Mouse (Mus musculus) retina, embryonic 14.5 days (tissue): ENCODE data around the gene Grid2.

Source experiments
- DNase-seq: peaks from one replicate; pipeline ENCODE4 v3.0.0-alpha.2; 2015; ENCODE audit warnings: low spot score

The Grid2 gene

DNA sequence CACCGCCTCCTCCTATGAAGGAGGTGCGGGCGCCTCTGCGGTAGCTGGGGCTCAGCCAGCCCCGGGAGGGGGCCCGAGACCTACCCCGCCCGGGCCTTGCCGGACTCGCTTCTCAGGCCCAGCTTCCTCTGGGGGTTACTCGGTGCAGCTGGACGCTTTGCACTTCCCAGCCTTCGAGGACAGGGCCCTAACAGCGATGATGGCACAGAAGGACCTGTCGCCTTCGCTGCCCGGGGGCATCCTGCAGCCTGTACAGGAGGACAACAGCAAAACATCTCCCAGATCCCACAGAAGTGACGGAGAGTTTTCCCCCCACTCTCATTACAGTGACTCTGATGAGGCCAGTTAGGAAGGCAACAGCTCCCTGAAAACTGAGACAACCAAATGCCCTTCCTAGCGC lies 1474.4 kb downstream of the Grid2 start:
- DNase-seq: no peak

DNA sequence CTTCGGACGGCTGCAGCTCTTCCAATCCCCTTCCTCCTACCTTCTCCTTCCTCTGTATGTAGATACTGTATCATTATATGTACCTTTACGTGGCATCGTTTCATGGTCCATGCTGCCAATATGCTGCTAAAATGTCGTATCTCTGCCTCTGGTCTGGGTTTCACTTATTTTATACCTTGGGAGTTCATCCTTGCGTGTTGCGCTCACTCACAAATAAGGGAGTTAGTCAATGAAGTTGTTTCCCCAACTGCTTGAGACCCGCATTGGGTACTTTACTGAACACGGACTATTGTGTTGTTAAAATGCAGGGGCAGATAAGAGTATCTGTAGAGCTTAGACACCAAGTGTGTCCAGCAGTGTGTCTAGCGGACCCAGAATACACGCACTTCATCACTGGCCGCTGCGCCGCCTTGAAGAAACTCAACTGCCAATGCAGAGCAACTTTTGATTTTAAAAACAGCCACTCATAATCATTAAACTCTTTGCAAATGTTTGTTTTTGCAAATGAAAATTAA lies 1474.9 kb downstream of the Grid2 start:
- peak; percentile 28 for DNase-seq

DNA sequence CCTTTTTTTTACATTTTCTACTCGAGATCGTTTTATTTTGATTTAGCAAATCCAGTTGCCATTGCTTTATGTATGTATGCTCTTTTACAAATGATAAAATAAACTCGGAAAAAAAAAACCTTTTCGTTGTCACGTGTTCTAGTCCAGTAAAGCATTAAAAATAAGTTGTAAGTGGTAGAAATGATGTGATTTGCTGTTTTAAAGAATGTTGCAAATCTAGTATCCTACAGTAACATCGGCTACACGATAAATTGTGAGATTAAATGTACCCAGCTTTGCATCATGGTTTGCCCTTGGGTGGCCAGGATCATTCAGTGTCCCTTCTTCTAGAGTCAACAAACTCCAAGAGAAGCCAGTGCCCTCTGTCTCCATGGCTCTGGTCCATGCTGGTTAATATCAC lies 1475.5 kb downstream of the Grid2 start:
- peak; percentile 6 for DNase-seq

DNA sequence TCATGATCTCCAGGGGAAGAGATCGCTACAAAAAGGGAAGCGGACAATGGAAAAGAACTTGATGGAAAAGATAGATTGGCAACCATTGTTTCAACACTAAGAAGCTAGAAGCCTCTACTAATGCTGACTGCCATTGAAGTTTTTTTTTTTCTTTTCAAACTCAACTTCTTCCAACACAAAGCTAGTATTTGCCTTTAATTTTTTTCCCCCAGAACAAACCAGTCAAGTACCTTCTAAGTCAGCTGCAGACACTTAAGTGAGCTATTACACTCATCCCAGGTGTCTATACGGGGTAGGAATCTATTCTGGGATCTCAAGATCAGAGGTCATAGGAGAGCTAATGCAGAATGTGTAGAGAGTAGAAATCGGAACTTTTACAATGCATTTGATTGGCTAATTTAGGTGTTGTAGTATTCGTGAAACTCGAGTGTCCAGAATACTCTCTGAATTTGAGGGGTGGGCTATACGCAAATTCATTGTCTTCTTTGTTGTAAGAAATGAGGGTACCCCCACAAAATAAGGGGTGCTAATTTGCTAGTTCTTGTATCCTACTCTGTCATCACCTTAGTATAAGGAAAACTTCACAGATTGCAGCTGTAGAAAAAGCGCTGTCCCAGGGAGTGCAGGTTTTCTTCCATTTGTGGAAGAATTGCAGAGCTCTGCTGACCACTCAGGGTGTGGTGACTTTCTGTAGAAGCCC lies 1476.1 kb downstream of the Grid2 start:
- DNase-seq: peak; percentile 11

DNA sequence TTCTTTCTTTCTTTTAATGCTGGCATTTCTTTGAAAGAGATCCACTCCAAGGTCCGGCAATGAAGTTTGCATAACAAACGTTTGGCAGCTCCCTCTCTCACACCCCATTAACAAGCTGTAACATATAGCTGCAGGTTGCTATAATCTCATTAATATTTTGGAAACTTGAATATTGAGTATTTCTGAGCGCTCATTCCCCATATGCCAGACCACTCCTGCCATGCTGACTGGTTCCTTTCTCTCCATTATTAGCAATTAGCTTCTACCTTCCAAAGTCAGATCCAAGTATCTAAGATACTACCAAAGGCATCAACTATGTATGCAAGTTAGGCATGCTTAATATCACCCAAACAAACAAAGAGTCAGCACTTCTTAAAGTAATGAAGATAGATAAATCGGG lies 1477.6 kb downstream of the Grid2 start:
- no peak for DNase-seq

DNA sequence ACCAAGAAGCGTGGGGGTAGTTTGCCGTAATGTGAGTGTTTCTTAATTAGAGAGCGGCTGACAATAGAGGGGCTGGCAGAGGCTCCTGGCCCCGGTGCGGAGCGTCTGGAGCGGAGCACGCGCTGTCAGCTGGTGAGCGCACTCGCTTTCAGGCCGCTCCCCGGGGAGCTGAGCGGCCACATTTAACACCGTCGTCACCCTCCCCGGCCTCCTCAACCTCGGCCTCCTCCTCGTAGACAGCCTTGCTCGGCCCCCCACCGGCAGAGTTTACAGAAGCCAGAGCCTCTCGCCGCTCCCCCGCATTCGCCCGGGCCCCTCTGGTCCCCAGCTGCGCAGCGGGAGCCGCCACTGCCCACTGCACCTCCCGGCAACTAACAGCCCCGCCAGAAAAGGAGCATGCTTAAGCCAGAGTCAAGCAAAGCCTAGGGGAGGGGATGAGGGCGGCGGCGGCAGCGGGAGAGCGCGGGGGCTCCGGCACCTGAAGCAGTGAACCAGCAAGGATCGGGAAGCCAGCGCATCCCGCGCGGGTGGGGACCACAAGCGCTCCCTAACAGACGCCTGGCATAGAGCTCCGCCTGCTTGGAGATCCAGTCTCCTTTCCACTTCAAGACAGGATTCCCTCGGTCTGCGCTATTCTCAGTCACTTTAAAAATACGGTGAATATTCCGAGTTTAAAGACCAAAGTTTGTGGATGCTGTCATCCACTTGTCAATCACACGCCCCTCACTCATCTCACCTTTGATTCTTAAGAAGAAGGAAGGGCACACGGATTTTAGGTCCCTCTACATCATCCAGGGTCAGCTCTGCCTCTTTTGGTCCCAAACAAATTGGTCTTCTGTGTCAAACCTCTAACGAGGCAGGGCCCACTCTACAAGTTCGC lies 1479.0 kb downstream of the Grid2 start:
- peak; percentile 72 for DNase-seq

DNA sequence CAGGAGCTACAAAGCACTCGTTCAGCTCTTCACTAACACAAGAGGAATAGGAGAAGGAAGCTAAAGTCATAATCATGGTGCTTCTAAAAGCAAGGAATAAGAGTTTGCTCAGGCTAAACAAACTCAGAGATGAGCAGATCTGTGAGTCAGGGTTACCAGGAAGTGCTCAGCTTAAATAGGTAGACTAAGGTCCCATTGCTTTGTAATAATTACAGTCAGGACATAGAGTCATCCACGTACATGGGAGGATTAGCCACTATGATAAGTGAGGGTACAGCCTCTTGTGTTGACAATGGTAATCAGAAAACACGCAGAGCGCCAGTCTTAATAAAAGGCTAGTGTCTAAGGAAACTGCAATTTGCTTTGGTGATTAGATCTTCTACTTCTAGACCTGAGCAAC lies 1480.6 kb downstream of the Grid2 start:
- DNase-seq: no peak

DNA sequence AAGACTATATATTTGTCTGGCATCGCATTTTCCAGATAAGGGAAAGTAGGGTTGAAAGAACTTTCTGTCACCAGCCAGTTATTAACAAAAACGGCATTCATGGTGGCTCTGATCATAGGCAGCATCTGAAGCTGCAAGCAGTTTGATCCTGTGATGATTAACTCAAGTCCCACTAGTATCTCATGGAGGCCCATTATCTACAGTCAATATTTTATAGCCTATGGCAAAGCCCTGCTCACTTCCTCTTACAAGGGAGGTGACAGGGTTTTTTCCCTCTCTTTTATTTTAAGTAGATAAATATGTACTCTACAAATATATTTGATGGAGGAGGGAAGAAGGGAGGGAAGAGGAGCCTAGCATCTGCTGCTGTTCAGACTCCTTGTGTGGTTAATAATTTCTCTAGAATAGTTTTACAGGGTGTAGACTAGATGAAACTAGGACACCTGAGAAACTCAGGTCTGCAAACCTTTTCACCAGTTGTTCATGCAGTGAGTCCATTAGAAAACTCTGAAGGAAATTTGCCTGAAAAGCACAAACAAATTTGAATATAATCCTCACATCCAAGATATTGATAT lies 1487.3 kb downstream of the Grid2 start:
- DNase-seq: no peak
